Mouse (Mus musculus) liver, postnatal 0 days (tissue): ENCODE data around the gene Hoxa11.

Source experiments
- CTCF ChIP-seq: sonication (generic); IDR thresholded peaks from 2 replicates; pipeline ENCODE4 v1.5.1; 2016; ENCODE audit warnings: antibody characterized with exemption, low read depth
- EP300 ChIP-seq: IDR thresholded peaks from 2 replicates; pipeline ENCODE4 v1.6.1; 2016; ENCODE audit warnings: antibody characterized with exemption, low read depth, mild to moderate bottlenecking

- no peak for TF ChIP-seq EP300
- TF ChIP-seq CTCF: no peak
Measured at GRCm38 (mm10) chr6:52219234-52219942, 26.2 kb downstream of the Hoxa11 start.
